Mouse (Mus musculus): ENCODE results near the gene Supt16.

The Supt16 gene

DNA sequence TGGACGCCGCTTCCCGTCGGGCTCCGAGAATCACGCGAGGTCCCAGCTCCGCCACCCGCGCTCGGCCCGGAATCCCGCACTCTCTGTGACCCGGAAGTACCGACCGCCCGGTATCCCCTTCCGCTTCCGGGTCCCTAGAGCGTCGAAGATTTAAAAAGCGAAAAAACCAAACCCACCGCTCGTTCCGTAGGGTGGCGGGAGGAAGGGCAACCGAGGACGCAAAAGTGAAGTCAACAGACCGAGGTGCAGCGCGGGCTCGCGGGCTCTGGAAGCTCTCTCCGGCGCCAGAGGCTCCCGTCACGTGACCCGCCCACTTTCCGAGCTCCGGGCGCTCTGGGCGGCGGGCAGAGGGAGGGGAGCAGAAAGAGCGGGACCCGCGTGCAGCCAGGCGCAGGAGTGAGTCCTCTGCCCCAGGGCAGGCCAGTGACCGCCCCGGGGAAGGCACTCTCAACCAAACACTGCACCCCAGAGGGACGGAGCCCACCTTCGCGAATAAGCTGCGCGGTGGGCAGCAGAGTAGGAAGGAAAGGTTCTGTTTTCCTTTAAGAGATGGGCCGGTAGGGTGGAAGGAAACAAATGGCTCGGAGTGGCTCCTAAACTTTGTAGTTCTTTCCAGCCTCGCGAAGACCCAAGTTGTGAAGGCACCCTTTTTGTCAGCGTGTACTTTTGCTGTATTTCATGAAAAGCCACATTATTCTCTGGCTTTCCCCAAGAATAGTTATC, at the start of gene Supt16:
Supt16 (minus strand) TSS at position 261 of the 723 bp plus-strand sequence.
- peak; percentile 64 to 78 for DNase-seq

DNA sequence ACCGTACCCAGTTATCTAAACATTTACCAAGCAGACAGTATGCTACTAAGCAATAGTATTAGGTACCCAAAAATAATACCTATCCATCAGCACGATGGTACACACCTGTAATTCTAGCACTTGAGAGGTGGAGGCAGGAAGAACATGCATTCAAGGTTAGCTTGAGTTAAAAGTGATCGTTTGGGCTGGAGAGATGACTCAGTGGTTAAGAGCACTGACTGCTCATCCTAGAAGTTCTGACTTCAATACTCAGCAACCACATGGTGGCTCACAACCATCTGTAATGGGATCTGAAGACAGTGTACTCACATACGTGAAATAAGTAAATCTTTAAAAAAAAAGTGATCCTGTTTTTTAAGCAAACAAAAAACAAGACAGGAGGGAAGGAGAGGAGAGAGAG, 48.9 kb upstream of the Supt16 start:
- DNase-seq, result no peak

DNA sequence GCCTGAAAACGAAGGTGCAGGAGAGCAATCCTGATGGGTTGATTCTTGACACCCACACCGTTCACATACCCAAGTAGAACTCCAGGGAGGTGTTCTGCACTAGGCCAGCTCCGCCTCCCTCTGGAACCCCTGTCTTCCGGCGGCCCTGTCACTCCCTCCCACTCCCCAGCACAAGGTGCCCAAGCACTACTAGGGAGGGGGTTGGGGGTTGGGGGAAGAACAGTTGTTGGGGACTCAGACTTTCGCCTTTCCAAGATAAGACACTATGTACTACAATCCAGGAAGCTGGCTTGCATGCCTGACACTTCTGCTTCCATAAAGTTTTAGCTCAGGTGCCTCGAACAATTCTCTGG, 47.5 kb upstream of the Supt16 start:
- DNase-seq, result no peak

DNA sequence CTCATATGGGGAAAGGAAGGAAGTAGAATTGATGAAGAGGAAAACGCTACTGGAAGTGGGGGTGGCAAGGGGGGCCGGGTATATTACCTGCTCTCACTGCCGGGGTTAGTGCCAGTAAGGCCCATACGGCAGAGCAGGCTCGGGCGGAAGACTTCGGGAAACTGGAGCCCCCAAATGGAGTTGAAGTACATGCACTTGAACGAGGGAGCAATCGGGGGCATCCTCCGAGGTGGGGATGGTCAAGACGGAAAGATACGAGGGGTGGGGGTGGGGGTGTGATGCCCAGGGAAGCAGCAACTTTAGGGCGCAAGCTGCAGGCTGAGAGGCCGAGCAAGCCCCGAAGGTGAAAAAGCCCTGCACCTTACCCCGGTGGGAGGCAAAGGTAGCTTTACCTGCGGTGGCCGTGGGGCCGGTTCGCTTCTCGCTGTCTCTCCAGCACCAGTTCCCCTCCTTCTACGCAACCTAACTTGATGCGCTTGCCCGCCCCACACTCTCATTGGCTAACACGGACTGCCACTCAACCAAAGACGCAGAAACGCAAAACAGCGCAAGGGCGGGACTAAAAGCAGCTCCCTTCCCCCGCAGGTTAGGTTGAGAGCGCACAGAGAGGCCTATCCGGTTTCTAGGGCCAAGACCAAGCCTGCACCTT, 46.9 kb upstream of the Supt16 start:
- peak; percentile 97 to 99 for DNase-seq

DNA sequence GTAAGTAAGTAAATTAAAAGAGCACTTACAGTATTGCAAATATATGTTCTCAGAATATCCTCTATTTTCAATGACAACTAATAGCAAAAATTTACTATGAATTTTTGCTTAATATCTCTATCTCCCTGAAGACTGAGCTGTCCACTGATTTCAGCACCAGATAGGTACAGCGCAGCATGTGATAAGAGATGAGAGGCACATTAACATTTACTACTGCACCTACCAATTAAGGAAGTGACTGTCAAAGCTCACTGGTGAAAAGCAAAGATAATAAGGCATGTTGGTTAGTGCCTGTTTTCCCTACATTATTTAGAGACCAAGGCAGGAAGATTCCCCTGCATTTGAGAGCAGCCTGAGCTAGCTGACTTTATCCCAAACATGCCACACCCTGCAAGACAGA, 39.0 kb upstream of the Supt16 start:
- no peak for DNase-seq

DNA sequence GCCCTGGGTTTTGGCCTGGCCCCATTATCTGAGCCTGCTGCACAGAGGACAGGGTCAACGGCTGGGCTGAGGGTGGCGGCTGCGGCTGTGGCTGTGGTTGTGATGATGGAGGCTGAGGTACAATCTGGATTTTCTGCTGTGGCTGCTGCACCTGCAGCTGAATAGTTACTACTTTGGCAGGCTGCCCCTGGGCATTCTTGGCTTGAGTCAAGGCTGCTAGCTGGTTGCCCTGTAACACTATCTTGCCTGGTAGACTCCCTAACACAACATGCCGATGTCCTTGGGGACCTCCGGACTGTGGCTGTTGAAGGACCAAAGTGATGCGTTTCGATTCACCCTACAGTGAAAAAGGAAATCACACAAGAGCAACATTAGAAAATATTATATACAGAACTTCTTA, 37.9 kb upstream of the Supt16 start:
- no peak for DNase-seq

DNA sequence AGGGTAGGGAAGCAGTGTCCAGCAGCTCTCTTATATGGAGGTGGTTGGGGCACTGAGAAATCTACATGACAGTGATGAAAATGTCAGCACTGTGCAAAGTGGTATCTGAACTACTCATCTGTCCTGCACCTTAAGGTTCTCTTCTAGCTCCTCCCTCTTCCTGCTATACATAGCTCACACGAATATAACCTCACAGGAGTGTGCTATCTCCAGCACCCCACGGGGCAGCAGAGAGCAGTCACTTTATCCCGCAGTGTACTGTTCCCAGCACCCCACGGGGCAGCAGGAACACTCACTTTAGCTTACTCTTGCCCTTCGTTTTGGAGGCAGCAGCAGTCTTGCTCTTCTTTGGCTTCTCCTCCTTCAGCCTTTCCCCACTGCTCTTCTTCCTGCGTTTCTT, 35.0 kb upstream of the Supt16 start:
- DNase-seq, result no peak

DNA sequence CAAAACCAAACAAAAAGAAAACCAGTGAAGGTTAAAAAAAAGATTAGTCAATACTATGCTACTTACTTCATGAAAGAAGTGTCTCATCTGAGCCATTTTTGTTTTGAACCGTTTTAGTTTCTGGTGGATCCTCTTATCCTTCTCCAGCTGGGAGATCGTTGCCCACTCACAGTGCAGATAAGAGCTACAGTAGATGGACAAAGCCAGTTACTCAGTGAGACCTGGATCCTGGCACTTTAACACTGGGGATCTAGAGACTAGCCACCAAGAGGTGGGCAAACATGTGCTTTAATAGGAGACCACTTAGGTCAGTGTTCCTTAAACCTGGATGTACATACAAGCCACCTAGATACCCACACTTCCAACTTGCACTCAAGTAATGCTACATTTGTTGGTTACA, 28.8 kb upstream of the Supt16 start:
- no peak for DNase-seq

DNA sequence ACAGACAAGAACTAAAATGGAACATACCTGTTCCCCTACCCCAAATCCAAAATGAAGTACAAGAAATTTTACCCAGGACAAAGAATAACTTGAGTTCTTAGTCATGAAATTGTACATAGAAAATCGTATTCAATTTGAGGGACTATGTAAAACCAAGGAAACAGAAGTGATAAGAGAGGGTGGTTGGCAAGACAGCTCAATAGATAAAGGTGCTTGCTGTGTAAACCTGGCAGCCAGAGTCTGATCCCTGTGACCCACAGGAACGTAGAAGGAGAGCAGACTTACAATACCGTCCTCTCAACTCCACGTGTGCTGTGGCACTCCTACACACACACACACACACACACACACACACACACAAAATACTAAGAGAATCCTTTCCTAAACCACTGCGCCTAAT, 20.0 kb upstream of the Supt16 start:
- no peak for DNase-seq

DNA sequence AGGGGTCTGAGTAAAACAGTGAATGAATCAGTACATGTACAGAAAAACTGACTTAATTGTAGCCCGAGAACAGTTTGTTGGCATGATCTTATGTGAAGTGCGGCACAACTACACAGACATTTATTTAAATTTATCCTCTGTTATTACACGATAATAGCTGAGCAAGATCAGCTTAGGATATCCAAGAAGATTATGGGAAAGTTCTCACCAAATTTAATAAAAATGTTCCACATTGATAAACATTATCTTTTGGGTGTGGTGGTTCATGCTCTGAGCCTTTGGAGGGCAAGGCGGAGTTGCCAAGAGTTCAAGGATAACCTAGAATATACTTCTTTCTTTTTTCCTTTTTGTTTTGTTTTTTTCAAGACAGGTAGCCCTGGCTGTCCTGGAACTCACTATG, 2.2 kb upstream of the Supt16 start:
- DNase-seq, result no peak

DNA sequence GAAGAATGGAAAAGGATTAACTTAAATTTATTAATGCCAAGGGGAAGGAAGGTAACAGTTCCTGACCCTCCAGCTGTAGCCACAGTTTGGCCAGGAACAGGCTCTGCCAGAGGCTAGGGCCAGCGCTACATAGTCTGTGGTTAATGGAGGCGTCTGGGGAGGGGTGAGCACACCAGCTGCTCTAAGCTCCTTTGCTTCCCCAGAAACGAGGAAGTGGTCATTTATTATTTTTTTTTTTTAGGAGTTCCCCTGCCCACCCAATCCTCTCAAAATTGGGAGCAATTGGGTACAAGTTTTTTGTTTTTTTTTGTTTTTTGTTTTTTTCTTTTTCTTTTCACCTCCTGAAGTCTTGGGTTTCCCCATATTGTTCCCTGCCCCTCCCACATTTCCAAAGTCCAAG, 925 bp upstream of the Supt16 start:
- DNase-seq, result no peak

DNA sequence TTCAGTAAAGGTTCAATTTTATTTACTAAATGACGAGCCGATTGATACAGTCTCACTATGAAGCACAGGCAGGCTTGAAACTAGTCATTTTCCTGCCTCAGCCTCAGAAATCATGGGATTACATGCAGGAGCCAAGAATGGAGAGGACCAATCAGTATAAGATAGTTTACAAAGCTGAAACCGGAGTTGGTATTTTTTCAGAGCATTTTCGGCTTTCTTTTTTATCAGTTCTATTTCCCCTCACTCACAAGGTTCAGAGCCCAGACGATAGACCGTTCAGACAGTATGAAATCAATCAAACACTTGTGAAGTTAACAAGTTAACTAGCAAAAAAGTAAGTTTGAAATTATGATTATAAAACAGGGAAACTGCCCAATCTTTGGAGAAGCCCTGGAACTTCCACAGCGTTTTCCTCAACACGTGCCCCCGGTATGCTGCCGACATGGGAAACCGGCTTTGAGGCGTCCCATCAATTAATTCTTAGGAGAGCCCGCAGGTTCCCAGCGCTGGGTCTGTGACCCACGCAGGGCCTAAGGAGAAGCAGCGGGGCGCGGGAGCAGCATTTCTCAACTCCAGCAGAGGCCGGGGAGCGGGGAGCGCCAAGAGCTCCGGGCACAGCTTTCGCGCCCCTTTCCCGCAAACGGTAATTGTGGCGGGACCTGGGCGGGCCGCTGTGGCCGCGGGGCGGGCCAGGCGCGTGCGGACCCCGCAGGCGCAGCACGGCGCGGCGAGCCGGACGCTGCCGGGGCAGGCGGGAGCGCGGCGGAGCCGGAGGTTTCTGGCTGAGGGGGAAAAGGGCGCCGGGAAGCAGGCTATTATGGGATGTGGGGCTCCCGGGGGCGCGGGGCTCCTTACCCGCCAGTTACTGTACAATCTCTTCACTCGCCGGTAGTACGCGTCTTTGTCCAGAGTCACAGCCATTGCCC, 723 bp downstream of the Supt16 start:
- peak in 1 of 2 experiments; percentile 14 for DNase-seq

DNA sequence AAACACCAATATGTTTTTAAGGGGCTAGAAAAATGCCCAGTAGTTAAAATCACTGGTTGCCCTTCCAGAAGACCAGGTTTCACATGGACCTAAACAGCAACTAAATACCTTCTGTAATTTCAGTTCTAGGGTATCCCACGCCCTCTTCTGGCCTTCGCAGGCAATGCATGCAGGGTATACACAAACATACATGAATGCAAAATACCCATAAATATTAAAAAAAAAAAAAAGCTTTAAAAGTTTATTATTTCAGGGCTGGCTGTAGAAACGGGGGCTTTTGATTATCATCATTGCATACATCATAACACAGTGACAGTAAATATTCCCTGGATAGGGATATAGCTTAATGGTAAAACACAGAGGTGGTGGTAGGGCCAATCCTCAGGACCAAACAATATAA, 1.5 kb downstream of the Supt16 start:
- peak; percentile 30 to 59 for DNase-seq

DNA sequence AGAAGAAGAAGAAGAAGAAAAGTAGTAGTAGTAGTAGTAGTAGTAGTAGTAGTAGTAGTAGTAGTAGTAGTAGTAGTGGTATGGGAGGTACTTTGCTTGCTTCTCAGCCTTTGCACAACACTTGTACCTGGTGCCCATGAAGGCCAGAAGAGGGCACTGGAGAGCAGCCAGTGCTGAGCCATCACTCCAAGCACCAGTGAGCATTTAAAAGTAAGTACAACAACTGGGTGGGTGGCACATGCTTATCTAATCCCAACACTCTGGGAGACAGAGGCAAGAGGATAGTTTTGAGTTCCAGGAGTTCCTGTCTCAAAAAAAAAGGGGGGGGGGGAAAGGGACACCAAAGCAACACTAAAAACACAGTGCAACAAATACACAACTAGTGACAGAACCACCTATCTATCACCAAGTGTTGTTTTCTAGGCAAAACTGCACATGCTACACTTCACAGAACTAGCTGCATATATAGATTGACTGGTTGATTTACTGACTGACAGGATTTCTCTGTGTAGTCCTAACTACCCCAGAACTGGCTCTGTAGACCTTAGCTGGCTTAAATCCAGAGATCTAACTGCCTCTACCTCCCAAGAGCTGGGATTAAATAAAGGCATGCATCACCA, 6.4 kb downstream of the Supt16 start:
- DNase-seq, result peak in 1 of 2 experiments; percentile 42

DNA sequence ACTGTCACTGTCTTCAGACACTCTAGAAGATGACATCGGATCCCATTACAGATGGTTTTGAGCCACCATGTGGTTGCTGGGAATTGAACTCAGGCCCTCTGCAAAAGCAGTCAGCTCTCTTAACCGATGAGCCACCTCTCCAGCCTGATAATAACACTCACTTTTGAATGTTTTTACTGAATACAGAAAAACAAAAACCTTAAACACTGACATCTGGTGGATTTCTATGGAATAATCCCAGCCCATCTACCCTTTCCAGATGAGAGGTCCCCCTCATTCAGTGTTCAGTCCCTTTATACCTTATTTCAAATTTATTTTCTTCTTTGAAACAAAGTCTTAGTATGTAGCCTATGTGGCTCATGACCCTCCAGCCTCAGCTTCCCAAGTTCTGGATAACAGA, 7.7 kb downstream of the Supt16 start:
- no peak for DNase-seq

DNA sequence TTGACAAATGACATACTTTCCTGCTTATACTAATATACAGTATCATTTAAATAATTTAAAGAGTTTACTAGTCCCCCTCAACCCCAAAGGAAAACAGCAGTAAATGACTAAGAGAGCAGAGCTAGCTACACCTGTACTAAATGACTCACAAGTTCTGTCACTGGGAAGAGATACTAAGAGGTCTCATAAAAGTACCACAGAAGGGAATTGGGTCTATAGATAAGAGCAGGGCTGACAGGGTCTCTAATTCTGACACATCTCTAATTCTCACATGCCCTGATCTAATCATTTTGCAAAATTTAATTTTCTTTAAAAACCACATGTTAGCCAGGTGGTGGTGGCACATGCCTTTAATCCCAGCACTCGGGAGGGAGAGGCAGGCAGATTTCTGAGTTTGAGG, 8.4 kb downstream of the Supt16 start:
- DNase-seq, result no peak

DNA sequence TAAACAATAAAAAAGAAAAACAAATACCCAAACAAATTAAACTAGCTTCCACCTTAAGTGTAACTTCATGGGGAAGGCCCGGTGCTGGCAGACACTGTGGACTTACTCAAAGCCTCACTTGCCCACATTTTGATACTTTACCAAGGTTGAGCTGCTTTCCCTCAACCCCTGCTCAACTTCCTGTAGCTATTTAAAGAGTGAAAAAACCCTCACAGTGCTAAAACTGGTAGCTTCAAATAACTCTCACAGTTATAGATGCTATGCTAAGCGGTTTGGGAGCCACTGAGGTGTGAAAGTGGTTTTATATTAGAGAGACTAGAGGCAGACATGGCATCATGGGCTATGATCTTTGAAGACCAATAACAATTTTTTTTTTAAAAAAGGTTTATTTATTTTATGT, 30.6 kb downstream of the Supt16 start:
- DNase-seq, result peak in 1 of 2 experiments; percentile 26

DNA sequence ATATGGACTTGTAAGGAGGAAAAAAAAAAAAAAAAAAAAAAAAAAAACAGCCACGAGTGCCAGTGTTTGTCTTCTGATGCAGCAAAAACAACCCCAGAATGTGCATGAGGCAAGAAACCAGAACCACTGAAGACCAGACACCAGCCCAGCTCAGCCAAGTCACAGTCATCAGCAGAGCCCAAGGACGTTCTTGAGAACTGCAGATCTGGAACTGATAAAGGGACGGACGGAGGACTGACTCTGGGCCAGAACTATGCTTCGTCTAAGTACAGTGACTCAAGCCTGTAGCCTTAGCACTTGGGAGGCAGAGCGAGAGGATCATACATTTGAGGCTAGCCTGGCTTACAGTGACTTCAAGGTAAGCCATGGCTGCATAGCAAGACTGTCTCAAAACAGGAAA, 36.3 kb downstream of the Supt16 start:
- no peak for DNase-seq

DNA sequence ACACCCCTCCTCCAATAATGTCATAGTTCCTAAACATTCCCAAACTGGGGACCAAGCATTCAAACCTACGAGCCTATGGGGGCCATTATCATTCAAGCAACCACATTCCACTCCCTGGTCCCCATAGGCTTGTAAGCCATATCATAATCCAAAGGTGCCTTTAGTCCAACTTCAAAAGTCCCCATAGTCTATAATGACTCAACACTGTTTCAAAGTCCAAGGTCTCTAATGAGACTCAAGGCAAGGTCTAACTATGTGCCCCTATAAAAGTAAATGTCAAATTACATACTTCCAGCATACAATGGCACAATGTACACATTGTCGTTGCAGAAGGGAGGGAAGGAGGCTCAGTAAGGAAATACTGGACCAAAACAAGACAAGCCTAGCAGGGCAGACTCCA, 42.2 kb downstream of the Supt16 start:
- no peak for DNase-seq

DNA sequence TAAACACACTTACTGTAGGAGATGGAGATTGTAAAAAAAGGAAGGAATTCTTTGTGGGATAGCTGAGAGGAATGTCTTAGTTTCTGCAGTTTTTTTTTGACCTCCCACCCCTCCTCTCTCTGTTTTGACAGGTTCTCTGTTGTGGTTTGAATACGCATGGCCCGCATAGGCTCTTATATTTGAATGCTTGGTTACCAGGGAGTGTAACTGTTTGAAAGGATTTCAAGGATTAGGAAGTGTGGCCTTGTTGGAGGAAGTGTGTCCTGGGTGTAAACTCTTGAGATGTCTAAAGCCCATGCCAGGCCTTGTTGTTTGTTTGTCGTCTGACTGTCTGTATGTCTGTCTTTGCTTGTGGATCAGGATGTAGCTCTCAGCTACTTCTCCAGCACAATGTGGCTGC, 44.6 kb downstream of the Supt16 start:
- DNase-seq, result no peak

DNA sequence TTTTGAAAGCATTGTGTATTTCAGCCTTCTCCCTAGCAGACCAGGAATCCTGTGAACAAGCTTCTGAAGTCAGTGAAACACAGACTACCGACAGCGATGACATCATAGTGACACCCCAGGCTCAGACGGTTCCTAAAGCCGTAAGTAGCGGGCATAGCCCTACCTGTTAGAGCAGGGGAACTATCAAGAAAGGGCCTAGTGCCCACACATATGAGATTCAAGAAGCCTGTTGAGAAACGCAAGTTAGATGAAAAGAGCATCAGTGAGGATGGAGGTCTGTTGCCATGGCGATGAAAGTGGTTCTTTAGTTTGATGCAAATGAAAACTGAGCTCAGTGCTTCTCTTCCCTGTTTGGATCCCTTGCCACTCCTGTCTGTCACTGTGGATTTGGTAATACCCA, 45.0 kb downstream of the Supt16 start:
- DNase-seq, result no peak

DNA sequence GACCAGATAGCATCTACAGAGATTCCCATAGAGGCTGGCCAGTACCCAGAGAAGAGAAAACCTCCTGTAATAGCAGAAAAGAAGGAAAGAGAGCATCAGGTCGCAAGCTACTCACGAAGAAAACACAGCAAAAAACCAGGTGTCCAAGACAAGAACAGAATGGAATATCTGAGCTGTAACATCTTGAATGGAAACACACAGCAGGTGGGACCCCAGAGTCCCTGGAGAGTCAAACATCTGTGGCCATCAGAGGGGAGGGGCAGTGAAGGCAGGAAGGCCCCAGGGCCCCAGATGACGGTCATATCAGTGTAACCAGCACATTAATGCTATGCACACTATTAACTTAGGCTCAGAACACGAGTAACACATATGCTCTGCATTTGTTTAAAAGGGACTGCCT, 47.3 kb downstream of the Supt16 start:
- DNase-seq, result no peak

DNA sequence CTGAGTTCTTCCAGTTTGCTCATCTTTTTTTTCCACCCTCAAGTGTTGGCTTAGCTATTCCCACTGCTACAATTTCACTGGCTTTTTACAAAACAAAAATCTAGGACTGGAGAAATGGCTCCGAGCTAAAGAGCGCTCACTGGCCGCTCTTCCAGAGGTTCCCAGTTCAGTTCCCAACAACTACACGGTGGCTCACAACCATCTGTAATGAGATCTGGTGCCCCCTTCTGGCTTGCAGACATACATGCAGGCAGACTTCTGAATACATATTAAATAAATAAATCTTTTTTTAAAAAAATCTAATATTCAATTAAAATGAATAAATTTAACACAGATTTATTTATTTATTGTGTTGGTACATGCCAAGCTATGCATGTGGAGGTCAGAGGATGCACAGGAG, 50.7 kb downstream of the Supt16 start:
- DNase-seq, result peak in 1 of 2 experiments; percentile 39
